Mouse (Mus musculus) thymus, postnatal 25 days (tissue): ENCODE data around the gene Btbd11.

Experiments
- DNase-seq: peaks from one replicate; pipeline ENCODE4 v3.0.0; 2022

Gene Btbd11

GRCm38 (mm10) chr10:85527722-85528121 is 141.1 kb downstream of the Btbd11 start:
- no peak for DNase-seq

GRCm38 (mm10) chr10:85533192-85533710 is 146.6 kb downstream of the Btbd11 start:
- no peak for DNase-seq

- DNase-seq: no peak
These were observed 151.6 kb downstream of the Btbd11 start for GRCm38 (mm10) chr10:85538051-85538753.

GRCm38 (mm10) chr10:85539510-85540120 is 153.0 kb downstream of the Btbd11 start:
- DNase-seq: no peak

DNA sequence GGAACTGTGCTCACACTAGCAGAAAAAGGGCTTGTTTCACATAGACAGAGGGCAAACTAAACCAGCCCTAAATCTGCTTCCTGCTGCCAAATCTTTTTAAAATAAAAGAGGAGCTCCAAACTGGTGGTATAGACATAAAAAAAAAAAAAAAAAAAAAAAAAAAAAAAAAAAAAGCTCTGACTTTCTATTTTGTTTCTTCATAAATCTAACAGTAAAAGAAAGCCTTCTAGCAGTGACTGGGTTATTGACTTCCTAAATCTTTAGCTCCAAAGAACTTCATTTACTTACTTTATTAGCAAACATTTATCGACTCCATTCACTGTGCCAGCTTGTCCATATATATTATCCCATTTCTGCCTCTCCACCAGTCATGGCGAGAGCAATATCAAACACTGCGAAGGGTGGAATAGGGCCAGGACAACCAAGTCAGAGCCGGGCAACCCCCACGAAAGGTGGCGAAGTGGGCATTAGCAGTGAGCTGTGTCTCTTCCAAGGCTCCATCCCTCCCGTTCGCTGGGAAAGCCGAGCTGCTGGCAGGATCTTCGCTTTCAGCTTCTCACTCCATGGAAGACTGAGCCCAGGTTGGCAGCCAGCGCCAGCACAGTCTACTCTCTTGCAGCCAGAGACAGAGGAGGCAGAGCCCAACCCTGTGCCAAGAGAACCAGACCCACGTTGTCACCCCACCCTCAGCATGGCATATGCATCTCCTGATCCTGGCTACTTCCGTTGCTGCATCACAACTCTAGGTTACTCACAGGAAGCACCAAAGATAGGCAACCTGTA is 153.9 kb downstream of the Btbd11 start:
- no peak for DNase-seq

- no peak for DNase-seq
These were observed 154.9 kb downstream of the Btbd11 start for GRCm38 (mm10) chr10:85541481-85541880.

- DNase-seq: no peak
These were observed 155.4 kb downstream of the Btbd11 start for GRCm38 (mm10) chr10:85541892-85542630.

DNA sequence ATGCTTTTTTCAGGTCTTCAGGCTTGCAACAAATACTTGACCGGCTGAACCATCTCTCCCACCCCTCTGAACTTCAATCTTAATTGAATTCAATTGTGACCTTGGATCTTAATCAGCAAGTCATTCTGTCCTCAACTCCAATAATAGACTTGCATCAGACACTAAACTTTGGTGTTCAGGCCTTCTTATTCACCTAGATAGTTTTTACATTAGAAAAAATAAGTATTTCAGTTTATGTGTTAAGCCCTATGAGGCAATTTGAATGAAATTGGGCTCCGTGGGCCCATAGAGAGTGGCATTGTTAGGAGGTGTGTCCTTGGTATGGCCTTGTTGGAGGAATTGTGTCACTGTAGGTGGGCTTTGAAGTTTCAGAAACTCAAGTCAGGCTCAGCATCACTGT is 156.7 kb downstream of the Btbd11 start:
- no peak for DNase-seq

GRCm38 (mm10) chr10:85544991-85545390 is 158.4 kb downstream of the Btbd11 start:
- no peak for DNase-seq

GRCm38 (mm10) chr10:85555193-85555592 is 168.6 kb downstream of the Btbd11 start:
- DNase-seq: no peak

- DNase-seq: no peak
These were observed 174.8 kb downstream of the Btbd11 start for GRCm38 (mm10) chr10:85561418-85561817.

DNA sequence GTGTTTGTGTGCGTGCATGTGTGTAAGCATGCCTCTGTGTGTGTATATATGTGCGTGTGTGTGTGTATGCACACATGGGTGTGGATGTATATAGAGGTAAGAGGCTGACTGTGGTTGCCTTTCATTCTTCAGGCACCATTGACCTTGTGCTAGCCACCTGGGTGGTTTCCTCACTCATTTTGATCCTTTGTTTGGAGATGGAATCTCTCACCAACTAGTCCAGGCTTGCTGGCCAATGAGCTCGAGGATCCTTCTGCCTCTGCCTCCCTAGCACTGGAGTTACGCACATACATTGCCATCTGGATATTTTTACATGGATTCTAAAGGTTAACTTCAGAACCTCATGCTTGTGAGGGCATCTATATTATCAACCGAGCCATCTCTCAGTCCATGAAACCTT is 184.8 kb downstream of the Btbd11 start:
- no peak for DNase-seq

DNA sequence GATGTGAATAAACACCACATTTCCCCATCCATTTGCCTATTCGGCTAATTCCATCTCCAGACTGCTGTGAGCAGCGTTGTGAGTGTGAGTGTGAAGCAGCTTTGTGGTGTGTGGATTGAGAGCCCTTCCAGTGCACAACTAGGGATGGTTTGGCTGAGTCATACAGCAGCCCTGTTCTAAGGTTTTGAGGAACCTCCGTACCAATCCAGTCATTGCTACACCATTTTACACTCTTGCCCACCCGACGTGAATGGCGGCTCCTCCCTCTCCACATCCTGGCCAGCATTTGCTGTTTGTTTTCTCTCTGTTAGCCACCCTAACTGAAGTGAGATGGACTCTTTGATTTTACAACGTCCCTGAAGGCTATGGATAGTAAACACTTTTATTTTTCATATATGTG is 186.0 kb downstream of the Btbd11 start:
- DNase-seq: no peak

- DNase-seq: no peak
These were observed 191.3 kb downstream of the Btbd11 start for GRCm38 (mm10) chr10:85577891-85578420.

DNA sequence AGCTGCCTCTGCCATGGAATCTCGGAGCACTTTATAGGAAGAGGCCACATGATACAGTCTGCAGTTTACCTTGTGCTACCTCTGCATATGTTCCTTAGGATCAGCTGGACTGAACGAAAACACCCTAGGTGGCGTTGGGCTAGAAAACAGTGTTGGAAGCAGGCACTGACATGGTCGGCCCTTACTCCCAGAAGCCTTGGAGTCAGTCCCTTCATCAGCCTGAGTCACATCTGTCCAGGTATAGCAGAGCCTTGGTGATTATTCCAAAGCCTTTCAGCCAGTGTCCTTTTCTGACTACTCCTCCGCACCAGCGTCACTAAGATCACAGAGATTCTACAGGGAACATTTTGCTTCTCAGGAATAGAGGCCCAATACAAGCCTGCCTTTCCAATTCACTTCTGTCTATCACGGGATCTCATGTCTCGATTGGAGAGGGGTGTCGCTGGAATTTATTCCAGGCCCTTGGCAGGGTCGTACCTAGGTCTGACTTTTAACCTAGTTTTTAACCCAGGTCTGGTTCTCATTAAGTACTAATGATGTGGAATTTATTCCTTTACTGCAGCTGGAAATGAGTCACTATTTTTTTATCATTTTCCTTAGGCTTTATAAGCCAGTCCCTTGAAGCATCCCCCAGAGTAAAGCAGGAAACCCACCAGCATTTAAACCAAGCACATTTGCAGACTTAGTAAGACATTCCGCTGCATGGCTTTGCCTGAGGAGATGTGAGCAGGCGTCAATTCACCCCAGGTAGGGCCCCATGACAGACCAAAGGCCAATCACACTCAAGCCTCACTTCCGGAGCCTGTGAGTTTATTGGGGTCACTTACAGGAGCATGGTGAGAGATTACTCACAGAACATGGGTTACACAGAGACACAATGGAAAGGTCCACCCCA is 192.2 kb downstream of the Btbd11 start:
- no peak for DNase-seq

GRCm38 (mm10) chr10:85587758-85588157 is 201.1 kb downstream of the Btbd11 start:
- DNase-seq: no peak

GRCm38 (mm10) chr10:85590043-85590442 is 203.4 kb downstream of the Btbd11 start:
- DNase-seq: no peak

DNA sequence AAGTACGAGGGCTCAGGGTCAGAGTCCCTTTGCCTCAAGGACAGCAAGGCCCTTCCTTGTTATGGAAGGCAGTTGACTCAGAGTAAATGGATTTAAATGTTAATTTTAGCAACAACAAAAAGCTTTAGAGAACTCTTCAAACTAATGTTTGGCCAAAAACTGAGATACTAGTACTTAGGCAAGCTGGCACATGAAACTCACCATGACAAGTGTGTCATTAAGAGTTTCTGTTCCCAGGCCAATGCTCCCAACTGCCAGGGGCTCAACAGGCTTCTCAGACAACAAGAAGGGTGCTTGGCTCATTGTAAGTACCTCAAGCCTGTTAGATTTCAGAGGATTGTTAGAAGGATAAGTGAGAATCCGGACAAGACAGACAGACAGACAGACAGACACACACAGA is 204.7 kb downstream of the Btbd11 start:
- DNase-seq: no peak

- no peak for DNase-seq
These were observed 205.4 kb downstream of the Btbd11 start for GRCm38 (mm10) chr10:85591986-85592385.

DNA sequence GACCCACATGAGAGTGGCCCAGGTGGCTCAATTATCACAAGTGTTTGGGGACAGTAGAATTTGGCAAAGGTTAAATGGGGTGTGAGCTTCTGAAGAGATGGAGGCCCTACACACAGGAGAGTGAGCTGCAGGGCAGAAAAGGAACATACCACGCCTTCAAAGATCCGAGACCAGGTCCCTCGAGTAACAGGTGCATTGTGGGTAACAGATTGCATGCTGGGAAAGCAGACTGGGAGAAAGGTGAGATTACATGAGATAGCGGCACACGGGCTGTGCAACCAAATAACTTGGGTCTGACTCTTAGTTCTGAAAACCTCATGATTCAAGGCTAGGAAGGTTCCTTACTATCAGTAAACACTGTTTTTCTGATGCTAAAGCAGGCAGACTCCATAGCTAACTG is 209.7 kb downstream of the Btbd11 start:
- no peak for DNase-seq

- no peak for DNase-seq
These were observed 211.5 kb downstream of the Btbd11 start for GRCm38 (mm10) chr10:85598093-85598599.
